Mouse (Mus musculus) forebrain, postnatal 0 days (tissue): Measurements from ENCODE around the gene Olfr746. TPM values are rescaled to one million over a fixed set of nuclear protein-coding genes. Genes with fewer than 3 reads are reported as not detected.

Experiments used
- ATAC-seq: fragments of 200-750 bp; cut with Nextera tagmentation; 2 replicates; pipeline ENCODE4 v1.8.0; 2017; ENCODE audit warnings: mild to moderate bottlenecking, moderate library complexity
- DNase-seq: peaks from one replicate; pipeline ENCODE4 v3.0.0-alpha.2; 2015
- H3K27ac ChIP-seq: fragments of 300-500 bp; sonication (generic); 2 replicates; pipeline ENCODE4 v1.5.1; 2014; ENCODE audit warnings: low read depth, mild to moderate bottlenecking, antibody characterized with exemption, low read length, moderate library complexity, mixed read lengths
- H3K27me3 ChIP-seq: fragments of 300-500 bp; sonication (generic); 2 replicates; pipeline ENCODE4 v1.6.1; 2014; ENCODE audit warnings: mild to moderate bottlenecking, low read length, mixed read lengths; ENCODE audit not compliant: insufficient read depth
- H3K36me3 ChIP-seq: fragments of 300-500 bp; sonication (generic); 2 replicates; pipeline ENCODE4 v1.6.1; 2014; ENCODE audit warnings: mild to moderate bottlenecking, moderate library complexity; ENCODE audit not compliant: insufficient read depth
- H3K4me1 ChIP-seq: fragments of 300-500 bp; sonication (generic); 2 replicates; pipeline ENCODE4 v1.6.1; 2014; ENCODE audit warnings: antibody characterized with exemption; ENCODE audit not compliant: insufficient read depth
- H3K4me2 ChIP-seq: fragments of 300-500 bp; sonication (generic); 2 replicates; pipeline ENCODE4 v1.6.1; 2014; ENCODE audit warnings: low read depth, mild to moderate bottlenecking, moderate library complexity
- H3K4me3 ChIP-seq: fragments of 300-500 bp; sonication (generic); 2 replicates; pipeline ENCODE4 v1.5.1; 2014; ENCODE audit warnings: low read depth, low read length, mixed read lengths
- H3K9ac ChIP-seq: fragments of 300-500 bp; sonication (generic); 2 replicates; pipeline ENCODE4 v1.6.1; 2014; ENCODE audit warnings: mild to moderate bottlenecking
- H3K9me3 ChIP-seq: fragments of 300-500 bp; sonication (generic); 2 replicates; pipeline ENCODE4 v1.6.1; 2016; ENCODE audit warnings: low read length
- CTCF ChIP-seq: sonication (generic); IDR thresholded peaks from 2 replicates; pipeline ENCODE4 v1.5.1; 2016; ENCODE audit warnings: antibody characterized with exemption, control low read depth, low read depth
- WGBS: fragments of 180-500 bp; shearing (Covaris S2); extraction: QIAGEN DNeasy Blood & Tissue Kit; methylation state at CpG from one replicate; pipeline ENCODE4 v1.1.7; 2014; 5-methylcytosine and 5-hydroxymethylcytosine counted together
- polyA plus RNA-seq: library from polyadenylated mRNA; unstranded; fragments of >200 nt; fragmentation: Nextera tagmentation; extraction: Ambion mirVana; gene quantifications from 2 replicates; pipeline ENCODE4 v1.2.1, GENCODE M21; 2015
- total RNA-seq: library from RNA; depleted of rRNA; stranded (reverse); fragments of >200 nt; gene quantifications from 2 replicates; pipeline ENCODE4 v1.2.3, GENCODE M21; 2014; rRNA removed

The Olfr746 gene
- total RNA-seq = not detected in 2 replicates
- not detected in 2 replicates for polyA plus RNA-seq

GRCm38 (mm10) chr14:50646783-50647182 is at the start of gene Olfr746:
Gene Olfr746, plus strand, starts transcription at chr14:50647083.
- H3K9ac ChIP-seq = no peak within 1 kb of the TSS
- H3K4me1 ChIP-seq = no peaks in the 10 kb centered on the region
- no peaks in the 10 kb centered on the region for H3K36me3 ChIP-seq
- H3K27me3 ChIP-seq = no peaks in the 10 kb centered on the region
- H3K4me3 ChIP-seq = no peak within 1 kb of the TSS
- DNase-seq = no peak
- H3K4me2 ChIP-seq = no peak within 1 kb of the TSS
- TF ChIP-seq CTCF = no peak
- H3K9me3 ChIP-seq = no peaks in the 10 kb centered on the region
- no peak within 1 kb of the TSS for H3K27ac ChIP-seq
- ATAC-seq = no peak

- no peak for TF ChIP-seq CTCF
- Histone ChIP-seq H3K9ac (no peak within 1 kb of the TSS), H3K27me3 (no peaks in the 10 kb centered on the region), H3K4me3 (no peak within 1 kb of the TSS), H3K36me3 (no peaks in the 10 kb centered on the region), H3K4me2 (no peak within 1 kb of the TSS), H3K4me1 (no peaks in the 10 kb centered on the region), H3K27ac (no peak within 1 kb of the TSS), H3K9me3 (no peaks in the 10 kb centered on the region)
- DNase-seq = no peak
- ATAC-seq = no peak
- 90% methylated on average over 2 of the region's 2 CpGs for WGBS
Measured at GRCm38 (mm10) chr14:50614579-50614978, 32.3 kb upstream of the Olfr746 start, which contains the start of gene Olfr744. Gene Olfr744, plus strand, starts transcription at chr14:50614879.

- ATAC-seq = no peak
- no peak for TF ChIP-seq CTCF
- Histone ChIP-seq H3K4me1 (no peaks in the 10 kb centered on the region), H3K27me3 (no peaks in the 10 kb centered on the region), H3K27ac (no peak within 1 kb of the TSS), H3K9me3 (no peaks in the 10 kb centered on the region), H3K36me3 (no peaks in the 10 kb centered on the region), H3K4me2 (no peak within 1 kb of the TSS), H3K9ac (no peak within 1 kb of the TSS), H3K4me3 (no peak within 1 kb of the TSS)
- 97% methylated on average over 2 of the region's 2 CpGs for WGBS
- DNase-seq = no peak
Measured at GRCm38 (mm10) chr14:50639088-50639487, 7.8 kb upstream of the Olfr746 start, which contains the start of gene Olfr745. Gene Olfr745, plus strand, starts transcription at chr14:50639388.

- H3K4me1 ChIP-seq = no peaks in the 10 kb centered on the region
- no peak within 1 kb of the TSS for H3K4me3 ChIP-seq
- H3K36me3 ChIP-seq = no peaks in the 10 kb centered on the region
- ATAC-seq (no peak), DNase-seq (no peak)
- 93% methylated on average over 3 of the region's 3 CpGs for WGBS
- H3K4me2 ChIP-seq = no peak within 1 kb of the TSS
- no peak within 1 kb of the TSS for H3K9ac ChIP-seq
- H3K9me3 ChIP-seq = no peaks in the 10 kb centered on the region
- no peaks in the 10 kb centered on the region for H3K27me3 ChIP-seq
- no peak for TF ChIP-seq CTCF
- H3K27ac ChIP-seq = no peak within 1 kb of the TSS
Measured at GRCm38 (mm10) chr14:50693106-50693505, 46.2 kb downstream of the Olfr746 start, which contains the start of gene Olfr747. Gene Olfr747, minus strand, starts transcription at chr14:50693206.

Other genes starting within 250 kb of the Olfr746 start
- not detected in 2 replicates for gene Olfr738, start 239.5 kb upstream of the Olfr746 start, total RNA-seq
- gene Olfr738, start 239.5 kb upstream of the Olfr746 start, polyA plus RNA-seq = not detected in 2 replicates
- gene Olfr739, start 228.5 kb upstream of the Olfr746 start, total RNA-seq = not detected in 2 replicates
- not detected in 2 replicates for gene Olfr739, start 228.5 kb upstream of the Olfr746 start, polyA plus RNA-seq
- gene Olfr740, start 201.5 kb upstream of the Olfr746 start, total RNA-seq = not detected in 2 replicates
- not detected in 2 replicates for gene Olfr740, start 201.5 kb upstream of the Olfr746 start, polyA plus RNA-seq
- gene Olfr741, start 174.3 kb upstream of the Olfr746 start, total RNA-seq = not detected in 2 replicates
- not detected in 2 replicates for gene Olfr741, start 174.3 kb upstream of the Olfr746 start, polyA plus RNA-seq
- gene Olfr742, start 143.5 kb upstream of the Olfr746 start, total RNA-seq = not detected in 2 replicates
- gene Olfr742, start 143.5 kb upstream of the Olfr746 start, polyA plus RNA-seq = not detected in 2 replicates
- gene Olfr743, start 125.2 kb upstream of the Olfr746 start, total RNA-seq = not detected in 2 replicates
- not detected in 2 replicates for gene Olfr743, start 125.2 kb upstream of the Olfr746 start, polyA plus RNA-seq
- gene Olfr744, start 32.2 kb upstream of the Olfr746 start, total RNA-seq = not detected in 2 replicates
- not detected in 2 replicates for gene Olfr744, start 32.2 kb upstream of the Olfr746 start, polyA plus RNA-seq
- gene Olfr745, start 7.7 kb upstream of the Olfr746 start, total RNA-seq = not detected in 2 replicates
- not detected in 2 replicates for gene Olfr745, start 7.7 kb upstream of the Olfr746 start, polyA plus RNA-seq
- not detected in 2 replicates for gene Olfr747, start 46.1 kb downstream of the Olfr746 start, total RNA-seq
- gene Olfr747, start 46.1 kb downstream of the Olfr746 start, polyA plus RNA-seq = not detected in 2 replicates
- not detected in 2 replicates for gene Olfr748, start 60.3 kb downstream of the Olfr746 start, total RNA-seq
- gene Olfr748, start 60.3 kb downstream of the Olfr746 start, polyA plus RNA-seq = not detected in 2 replicates
- not detected in 2 replicates for gene Olfr749, start 98.0 kb downstream of the Olfr746 start, total RNA-seq
- gene Olfr749, start 98.0 kb downstream of the Olfr746 start, polyA plus RNA-seq = not detected in 2 replicates
- 101 and 114 TPM in 2 replicates for gene Ttc5, start 138.4 kb downstream of the Olfr746 start, total RNA-seq
- gene Ttc5, start 138.4 kb downstream of the Olfr746 start, polyA plus RNA-seq = 92.8 and 100 TPM in 2 replicates
- 0.19 TPM in 1 of 2 replicates, not detected in the other for gene Ccnb1ip1, start 160.6 kb downstream of the Olfr746 start, total RNA-seq
- 0.09 TPM in 1 of 2 replicates, not detected in the other for gene Ccnb1ip1, start 160.6 kb downstream of the Olfr746 start, polyA plus RNA-seq
- 33.2 and 35.7 TPM in 2 replicates for gene Parp2, start 160.8 kb downstream of the Olfr746 start, total RNA-seq
- 30.3 and 34.4 TPM in 2 replicates for gene Parp2, start 160.8 kb downstream of the Olfr746 start, polyA plus RNA-seq
- gene Tep1, start 223.5 kb downstream of the Olfr746 start, total RNA-seq = 2.4 and 2.5 TPM in 2 replicates
- 1.1 and 1.2 TPM in 2 replicates for gene Tep1, start 223.5 kb downstream of the Olfr746 start, polyA plus RNA-seq